Mouse (Mus musculus) ES-E14 (cell line): Measurements from ENCODE around the gene Cnpy1.

Source experiments
- CHD2 ChIP-seq: IDR thresholded peaks from 2 replicates; pipeline ENCODE4 v1.6.1; 2014; ENCODE audit warnings: mild to moderate bottlenecking, low read depth, low read length, inconsistent platforms
- ZC3H11A ChIP-seq: IDR thresholded peaks from 2 replicates; pipeline ENCODE4 v1.6.1; 2012; ENCODE audit warnings: low read depth, mild to moderate bottlenecking, inconsistent platforms, low read length, borderline replicate concordance

DNA sequence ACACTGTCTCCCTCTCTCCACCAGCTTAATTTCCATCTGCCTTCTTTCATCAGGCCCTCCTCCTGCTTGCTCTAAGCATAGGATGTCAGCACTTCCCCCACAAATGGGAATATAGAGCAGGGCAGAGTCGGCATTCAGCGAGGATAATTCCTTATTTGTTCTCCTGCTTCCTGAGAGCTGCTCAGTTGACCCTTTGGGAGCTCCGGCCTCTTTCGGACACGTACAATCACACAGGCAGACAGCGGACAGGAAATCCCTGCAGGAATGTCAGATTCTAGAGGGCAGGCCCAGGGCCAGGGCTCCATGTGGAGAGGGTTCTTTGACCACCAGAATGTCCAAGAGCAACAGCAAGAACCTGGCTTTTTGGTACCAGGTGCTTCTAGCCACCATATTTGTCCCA, 9.5 kb downstream of the Cnpy1 start:
- TF ChIP-seq CHD2 (no peak), ZC3H11A (no peak)
